Mouse (Mus musculus): ENCODE data around the gene Sppl2c. TPM values are rescaled to one million over a fixed set of nuclear protein-coding genes. Genes with fewer than 3 reads are reported as not detected.
"Not testable (repeated sequence)": the region's sequence is repeated elsewhere in the genome, so short reads cannot be mapped to it uniquely, and the experiment has no call there.

Sppl2c gene
- polyA plus RNA-seq, 1 experiment from 2014 or later, result not detected

- Histone ChIP-seq H3K9ac (ENCODE audit: low read depth, low read length) (no peak overlapping the region), H3K27me3 (replicated peaks; ENCODE audit: control insufficient read depth, insufficient read depth, low read length) (no peaks in the 10 kb centered on the region), H3K36me3 (ENCODE audit: control insufficient read depth, insufficient read depth, low read length) (no peaks in the 10 kb centered on the region), H3K27ac (replicated peaks; ENCODE audit: low read depth, low read length) (no peak overlapping the region), H3K4me3 (ENCODE audit: low read depth, low read length) (no peak overlapping the region), H3K9me3 (ENCODE audit: control insufficient read depth, low read length) (peaks cover 8% of the 10 kb centered on the region; the same call in 1 of the 2 replicates), H3K4me2 (ENCODE audit: low read depth, low read length) (no peak overlapping the region), H3K4me1 (ENCODE audit: control insufficient read depth, insufficient read depth, low read length) (no peaks in the 10 kb centered on the region)
- ATAC-seq (ENCODE audit: low read depth), result no peak
- no peak for DNase-seq (ENCODE audit: low spot score)
- WGBS, result 77% methylated on average over 4 of the region's 4 CpGs
Observed at GRCm38 (mm10) chr11:104206573-104206972, 20.4 kb downstream of the Sppl2c start.

DNA sequence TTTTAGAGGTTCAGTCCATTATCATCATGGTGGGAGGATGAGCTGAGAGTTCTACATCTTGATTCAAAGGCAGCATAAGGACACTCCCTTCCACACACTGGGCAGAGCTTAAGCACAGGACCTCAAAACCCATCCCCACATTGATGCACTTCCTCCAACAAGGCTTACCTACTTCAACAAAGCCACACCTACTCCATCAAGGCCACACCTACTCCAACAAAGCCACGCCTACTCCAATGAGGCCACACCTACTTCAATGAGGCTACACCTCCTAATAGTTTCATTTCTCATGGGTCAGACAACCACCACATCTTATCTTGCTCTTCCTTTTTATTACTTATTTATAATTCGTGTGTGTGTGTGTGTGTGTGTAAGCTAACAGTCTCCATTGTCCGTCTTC lies 22.9 kb downstream of the Sppl2c start:
- Histone ChIP-seq H3K9ac (ENCODE audit: low read depth, low read length) (no peak overlapping the region), H3K27me3 (replicated peaks; ENCODE audit: control insufficient read depth, insufficient read depth, low read length) (no peaks in the 10 kb centered on the region), H3K27ac (replicated peaks; ENCODE audit: low read depth, low read length) (no peak overlapping the region), H3K4me3 (ENCODE audit: low read depth, low read length) (no peak overlapping the region), H3K4me2 (ENCODE audit: low read depth, low read length) (no peak overlapping the region), H3K4me1 (ENCODE audit: control insufficient read depth, insufficient read depth, low read length) (no peaks in the 10 kb centered on the region), H3K9me3 (ENCODE audit: control insufficient read depth, low read length) (no peaks in the 10 kb centered on the region), H3K36me3 (ENCODE audit: control insufficient read depth, insufficient read depth, low read length) (no peaks in the 10 kb centered on the region)
- DNase-seq (ENCODE audit: low spot score) (no peak), ATAC-seq (ENCODE audit: low read depth) (no peak)
- 71% methylated on average over 3 of the region's 3 CpGs for WGBS

GRCm38 (mm10) chr11:104211251-104211650 lies 25.1 kb downstream of the Sppl2c start:
- Histone ChIP-seq H3K36me3 (ENCODE audit: control insufficient read depth, insufficient read depth, low read length) (no peaks in the 10 kb centered on the region), H3K27me3 (replicated peaks; ENCODE audit: control insufficient read depth, insufficient read depth, low read length) (no peaks in the 10 kb centered on the region), H3K4me2 (ENCODE audit: low read depth, low read length) (no peak overlapping the region), H3K9me3 (ENCODE audit: control insufficient read depth, low read length) (no peaks in the 10 kb centered on the region), H3K4me3 (ENCODE audit: low read depth, low read length) (no peak overlapping the region), H3K27ac (replicated peaks; ENCODE audit: low read depth, low read length) (no peak overlapping the region), H3K9ac (ENCODE audit: low read depth, low read length) (no peak overlapping the region), H3K4me1 (ENCODE audit: control insufficient read depth, insufficient read depth, low read length) (no peaks in the 10 kb centered on the region)
- 77% methylated on average over 6 of the region's 6 CpGs for WGBS
- no peak for ATAC-seq (ENCODE audit: low read depth)
- no peak for DNase-seq (ENCODE audit: low spot score)

GRCm38 (mm10) chr11:104214128-104214527 lies 28.0 kb downstream of the Sppl2c start:
- H3K36me3 ChIP-seq (ENCODE audit: control insufficient read depth, insufficient read depth, low read length); DNase-seq (ENCODE audit: low spot score); H3K27ac ChIP-seq (replicated peaks; ENCODE audit: low read depth, low read length); H3K27me3 ChIP-seq (replicated peaks; ENCODE audit: control insufficient read depth, insufficient read depth, low read length); H3K4me1 ChIP-seq (ENCODE audit: control insufficient read depth, insufficient read depth, low read length); H3K9ac ChIP-seq (ENCODE audit: low read depth, low read length); H3K4me3 ChIP-seq (ENCODE audit: low read depth, low read length); ATAC-seq (ENCODE audit: low read depth); H3K4me2 ChIP-seq (ENCODE audit: low read depth, low read length); H3K9me3 ChIP-seq (ENCODE audit: control insufficient read depth, low read length): not testable (repeated sequence)
- 94% methylated on average over 5 of the region's 5 CpGs for WGBS

GRCm38 (mm10) chr11:104218075-104218474 lies 31.9 kb downstream of the Sppl2c start:
- WGBS, result 61% methylated on average over 3 of the region's 3 CpGs
- no peak overlapping the region for H3K9ac ChIP-seq (ENCODE audit: low read depth, low read length)
- DNase-seq (ENCODE audit: low spot score), result no peak
- H3K4me1 ChIP-seq (ENCODE audit: control insufficient read depth, insufficient read depth, low read length), result no peaks in the 10 kb centered on the region; the same call in 1 of the 2 replicates
- H3K9me3 ChIP-seq (ENCODE audit: control insufficient read depth, low read length), result no peaks in the 10 kb centered on the region
- no peak for ATAC-seq (ENCODE audit: low read depth)
- no peak overlapping the region for H3K4me2 ChIP-seq (ENCODE audit: low read depth, low read length)
- H3K27me3 ChIP-seq (replicated peaks; ENCODE audit: control insufficient read depth, insufficient read depth, low read length), result no peaks in the 10 kb centered on the region
- H3K4me3 ChIP-seq (ENCODE audit: low read depth, low read length), result no peak overlapping the region
- H3K36me3 ChIP-seq (ENCODE audit: control insufficient read depth, insufficient read depth, low read length), result no peaks in the 10 kb centered on the region
- H3K27ac ChIP-seq (replicated peaks; ENCODE audit: low read depth, low read length), result no peak overlapping the region

DNA sequence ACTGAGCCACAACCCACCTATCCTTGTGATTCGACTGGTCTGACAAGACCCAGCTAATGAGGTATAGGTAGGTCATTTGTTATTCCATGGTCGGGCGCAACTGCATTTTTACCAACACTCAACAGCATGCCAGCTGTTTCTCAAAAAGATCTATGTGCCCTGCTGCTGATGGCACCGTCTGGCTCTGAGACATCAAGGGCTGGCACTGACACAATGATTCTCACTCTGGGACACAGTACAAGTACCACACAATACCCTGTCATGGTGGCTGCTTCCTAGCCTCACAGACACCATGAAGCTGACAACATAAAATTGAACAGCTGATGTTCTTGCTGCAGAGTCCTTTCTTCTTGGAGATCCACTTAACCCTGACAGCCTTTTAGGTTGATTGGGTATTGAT lies 34.2 kb downstream of the Sppl2c start:
- no peaks in the 10 kb centered on the region; the same call in 1 of the 2 replicates for H3K4me1 ChIP-seq (ENCODE audit: control insufficient read depth, insufficient read depth, low read length)
- ATAC-seq (ENCODE audit: low read depth) (no peak), DNase-seq (ENCODE audit: low spot score) (no peak)
- H3K9me3 ChIP-seq (ENCODE audit: control insufficient read depth, low read length), result no peaks in the 10 kb centered on the region
- H3K4me3 ChIP-seq (ENCODE audit: low read depth, low read length), result no peak overlapping the region
- 83% methylated on average over 4 of the region's 4 CpGs for WGBS
- H3K4me2 ChIP-seq (ENCODE audit: low read depth, low read length), result no peak overlapping the region
- H3K27me3 ChIP-seq (replicated peaks; ENCODE audit: control insufficient read depth, insufficient read depth, low read length), result no peaks in the 10 kb centered on the region
- H3K27ac ChIP-seq (replicated peaks; ENCODE audit: low read depth, low read length), result no peak overlapping the region
- no peaks in the 10 kb centered on the region for H3K36me3 ChIP-seq (ENCODE audit: control insufficient read depth, insufficient read depth, low read length)
- no peak overlapping the region for H3K9ac ChIP-seq (ENCODE audit: low read depth, low read length)

- H3K36me3 ChIP-seq (ENCODE audit: control insufficient read depth, insufficient read depth, low read length), result no peaks in the 10 kb centered on the region
- H3K4me1 ChIP-seq (ENCODE audit: control insufficient read depth, insufficient read depth, low read length), result no peaks in the 10 kb centered on the region; the same call in 1 of the 2 replicates
- H3K4me3 ChIP-seq (ENCODE audit: low read depth, low read length), result no peak overlapping the region
- WGBS, result 79% methylated on average over 5 of the region's 5 CpGs
- ATAC-seq (ENCODE audit: low read depth) (no peak), DNase-seq (ENCODE audit: low spot score) (no peak)
- no peak overlapping the region for H3K4me2 ChIP-seq (ENCODE audit: low read depth, low read length)
- no peak overlapping the region for H3K27ac ChIP-seq (replicated peaks; ENCODE audit: low read depth, low read length)
- no peaks in the 10 kb centered on the region for H3K27me3 ChIP-seq (replicated peaks; ENCODE audit: control insufficient read depth, insufficient read depth, low read length)
- H3K9ac ChIP-seq (ENCODE audit: low read depth, low read length), result no peak overlapping the region
- no peaks in the 10 kb centered on the region for H3K9me3 ChIP-seq (ENCODE audit: control insufficient read depth, low read length)
Observed at GRCm38 (mm10) chr11:104221751-104222150, 35.6 kb downstream of the Sppl2c start.

DNA sequence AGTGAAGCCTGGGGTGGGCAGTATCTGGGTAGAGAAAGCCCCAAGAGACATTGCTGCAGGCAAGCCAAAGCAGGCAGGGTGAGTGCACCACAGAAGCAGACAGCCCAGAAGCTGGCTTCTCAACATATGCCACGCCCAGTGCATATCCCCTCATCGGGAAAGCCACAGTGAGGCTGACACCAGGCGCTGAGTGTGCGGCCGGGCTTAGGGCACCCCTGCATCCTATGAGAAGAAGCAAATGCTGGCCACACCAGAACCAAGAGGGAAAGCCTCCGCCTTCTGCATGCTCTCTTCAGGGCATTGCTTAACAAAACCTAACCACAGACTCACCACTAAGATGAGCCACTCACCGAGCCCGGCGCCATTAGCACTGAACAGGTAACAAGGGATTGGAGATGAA lies 37.2 kb downstream of the Sppl2c start:
- no peak for ATAC-seq (ENCODE audit: low read depth)
- no peaks in the 10 kb centered on the region for H3K36me3 ChIP-seq (ENCODE audit: control insufficient read depth, insufficient read depth, low read length)
- no peak overlapping the region for H3K4me2 ChIP-seq (ENCODE audit: low read depth, low read length)
- DNase-seq (ENCODE audit: low spot score), result no peak
- H3K4me3 ChIP-seq (ENCODE audit: low read depth, low read length), result no peak overlapping the region
- 73% methylated on average over 9 of the region's 9 CpGs for WGBS
- H3K27ac ChIP-seq (replicated peaks; ENCODE audit: low read depth, low read length), result no peak overlapping the region
- no peak overlapping the region for H3K9ac ChIP-seq (ENCODE audit: low read depth, low read length)
- H3K9me3 ChIP-seq (ENCODE audit: control insufficient read depth, low read length), result no peaks in the 10 kb centered on the region
- H3K27me3 ChIP-seq (replicated peaks; ENCODE audit: control insufficient read depth, insufficient read depth, low read length), result 0 out of 2 replicates have a peak, but pooled peaks cover 2% of the 10 kb centered on the region
- no peaks in the 10 kb centered on the region for H3K4me1 ChIP-seq (ENCODE audit: control insufficient read depth, insufficient read depth, low read length)

GRCm38 (mm10) chr11:104229391-104229790 lies 43.3 kb downstream of the Sppl2c start:
- H3K27me3 ChIP-seq (replicated peaks; ENCODE audit: control insufficient read depth, insufficient read depth, low read length), result peaks cover 43% of the 10 kb centered on the region
- H3K36me3 ChIP-seq (ENCODE audit: control insufficient read depth, insufficient read depth, low read length), result no peaks in the 10 kb centered on the region
- peaks cover 11% of the 10 kb centered on the region; the same call in 1 of the 2 replicates for H3K4me1 ChIP-seq (ENCODE audit: control insufficient read depth, insufficient read depth, low read length)
- H3K4me3 ChIP-seq (ENCODE audit: low read depth, low read length), result no peak overlapping the region
- no peaks in the 10 kb centered on the region for H3K9me3 ChIP-seq (ENCODE audit: control insufficient read depth, low read length)
- no peak overlapping the region for H3K4me2 ChIP-seq (ENCODE audit: low read depth, low read length)
- H3K27ac ChIP-seq (replicated peaks; ENCODE audit: low read depth, low read length), result no peak overlapping the region
- ATAC-seq (ENCODE audit: low read depth), result no peak
- 66% methylated on average over 4 of the region's 4 CpGs for WGBS
- DNase-seq (ENCODE audit: low spot score), result no peak
- H3K9ac ChIP-seq (ENCODE audit: low read depth, low read length), result no peak overlapping the region

Data from embryonic facial prominence, embryonic 14.5 days (tissue).